Mouse (Mus musculus) CD4-positive naive resting alpha-beta T cell, adult 76 days (primary cell): ENCODE data around the gene Tnfrsf9. TPM values are rescaled to one million over a fixed set of nuclear protein-coding genes. Genes with fewer than 3 reads are reported as not detected.

ENCODE experiments used
- total RNA-seq: library from RNA; stranded (reverse); gene quantifications from one replicate; pipeline ENCODE4 v1.2.4, GENCODE M21; 2023

Tnfrsf9 gene
- 5.5 TPM for total RNA-seq

GRCm38 (mm10) chr4:150914290-150914733 lies at the start of gene Tnfrsf9, which contains the start of gene Park7:
Gene Tnfrsf9, plus strand, starts transcription at chr4:150914562.
Gene Park7, minus strand, starts transcription at chr4:150914437.

Other genes starting within 250 kb of the Tnfrsf9 start
- gene Errfi1, start 60.6 kb upstream of the Tnfrsf9 start, total RNA-seq = 34.2 TPM
- 118 TPM for gene Park7, start 125 bp upstream of the Tnfrsf9 start, total RNA-seq
- gene Uts2, start 82.5 kb downstream of the Tnfrsf9 start, total RNA-seq = not detected
- 1.6 TPM for gene Per3, start 130.1 kb downstream of the Tnfrsf9 start, total RNA-seq
- gene Vamp3, start 143.4 kb downstream of the Tnfrsf9 start, total RNA-seq = 109 TPM
- not detected for gene Gm13090, start 175.0 kb downstream of the Tnfrsf9 start, total RNA-seq